Mouse (Mus musculus): Measurements from ENCODE around the gene Repin1.
A peak's percentile ranks its signal among the peaks of the same experiment; 100 is the strongest.

Gene Repin1

GRCm38 (mm10) chr6:48626464-48626863 lies 32.8 kb downstream of the Repin1 start, which contains the start of gene AI854703:
AI854703 (plus strand) TSS chr6:48626764.
- DNase-seq (ENCODE audit: low read depth, low spot score): no peak

- peak; percentile 54 for DNase-seq (ENCODE audit: low read depth, low spot score)
Observed at GRCm38 (mm10) chr6:48626984-48627383, 33.3 kb downstream of the Repin1 start.

GRCm38 (mm10) chr6:48627511-48627924 lies 33.8 kb downstream of the Repin1 start:
- DNase-seq (ENCODE audit: low read depth, low spot score): no peak

GRCm38 (mm10) chr6:48628377-48628776 lies 34.7 kb downstream of the Repin1 start:
- DNase-seq (ENCODE audit: low read depth, low spot score): no peak

GRCm38 (mm10) chr6:48628808-48629660 lies 35.4 kb downstream of the Repin1 start:
- peak; percentile 74 for DNase-seq (ENCODE audit: low read depth, low spot score)

- no peak for DNase-seq (ENCODE audit: low read depth, low spot score)
Observed at GRCm38 (mm10) chr6:48629661-48630034, 36.0 kb downstream of the Repin1 start.

GRCm38 (mm10) chr6:48630831-48631230 lies 37.1 kb downstream of the Repin1 start:
- no peak for DNase-seq (ENCODE audit: low read depth, low spot score)

GRCm38 (mm10) chr6:48635105-48635504 lies 41.4 kb downstream of the Repin1 start:
- no peak for DNase-seq (ENCODE audit: low read depth, low spot score)

- DNase-seq (ENCODE audit: low read depth, low spot score): no peak
Observed at GRCm38 (mm10) chr6:48636515-48636914, 42.8 kb downstream of the Repin1 start.

GRCm38 (mm10) chr6:48637811-48638500 lies 44.3 kb downstream of the Repin1 start:
- DNase-seq (ENCODE audit: low read depth, low spot score): no peak

GRCm38 (mm10) chr6:48638553-48638952 lies 44.9 kb downstream of the Repin1 start:
- no peak for DNase-seq (ENCODE audit: low read depth, low spot score)

GRCm38 (mm10) chr6:48641391-48641790 lies 47.7 kb downstream of the Repin1 start:
- no peak for DNase-seq (ENCODE audit: low read depth, low spot score)

GRCm38 (mm10) chr6:48642764-48643292 lies 49.1 kb downstream of the Repin1 start:
- peak; percentile 80 for DNase-seq (ENCODE audit: low read depth, low spot score)

- DNase-seq (ENCODE audit: low read depth, low spot score): peak; percentile 85
Observed at GRCm38 (mm10) chr6:48645660-48646308, 52.1 kb downstream of the Repin1 start.

GRCm38 (mm10) chr6:48646309-48646690 lies 52.6 kb downstream of the Repin1 start:
- DNase-seq (ENCODE audit: low read depth, low spot score): peak; percentile 44

- peak; percentile 91 for DNase-seq (ENCODE audit: low read depth, low spot score)
Observed at GRCm38 (mm10) chr6:48646995-48647394, 53.3 kb downstream of the Repin1 start, which contains the start of gene Gimap8. Gimap8 (plus strand) TSS chr6:48647234.

GRCm38 (mm10) chr6:48647611-48648010 lies 53.9 kb downstream of the Repin1 start:
- no peak for DNase-seq (ENCODE audit: low read depth, low spot score)

Data from CD4-positive helper T cell, adult 2 months (primary cell).